Mouse (Mus musculus) hindlimb bud, embryonic 11.5 days (tissue): ENCODE measurements around the gene 4930519P11Rik.

Experiments used
- DNase-seq: peaks from one replicate; pipeline ENCODE4 v3.0.0-alpha.2; 2012; ENCODE audit warnings: low read depth, low spot score; ENCODE audit errors: extremely low spot score

Gene 4930519P11Rik

DNA sequence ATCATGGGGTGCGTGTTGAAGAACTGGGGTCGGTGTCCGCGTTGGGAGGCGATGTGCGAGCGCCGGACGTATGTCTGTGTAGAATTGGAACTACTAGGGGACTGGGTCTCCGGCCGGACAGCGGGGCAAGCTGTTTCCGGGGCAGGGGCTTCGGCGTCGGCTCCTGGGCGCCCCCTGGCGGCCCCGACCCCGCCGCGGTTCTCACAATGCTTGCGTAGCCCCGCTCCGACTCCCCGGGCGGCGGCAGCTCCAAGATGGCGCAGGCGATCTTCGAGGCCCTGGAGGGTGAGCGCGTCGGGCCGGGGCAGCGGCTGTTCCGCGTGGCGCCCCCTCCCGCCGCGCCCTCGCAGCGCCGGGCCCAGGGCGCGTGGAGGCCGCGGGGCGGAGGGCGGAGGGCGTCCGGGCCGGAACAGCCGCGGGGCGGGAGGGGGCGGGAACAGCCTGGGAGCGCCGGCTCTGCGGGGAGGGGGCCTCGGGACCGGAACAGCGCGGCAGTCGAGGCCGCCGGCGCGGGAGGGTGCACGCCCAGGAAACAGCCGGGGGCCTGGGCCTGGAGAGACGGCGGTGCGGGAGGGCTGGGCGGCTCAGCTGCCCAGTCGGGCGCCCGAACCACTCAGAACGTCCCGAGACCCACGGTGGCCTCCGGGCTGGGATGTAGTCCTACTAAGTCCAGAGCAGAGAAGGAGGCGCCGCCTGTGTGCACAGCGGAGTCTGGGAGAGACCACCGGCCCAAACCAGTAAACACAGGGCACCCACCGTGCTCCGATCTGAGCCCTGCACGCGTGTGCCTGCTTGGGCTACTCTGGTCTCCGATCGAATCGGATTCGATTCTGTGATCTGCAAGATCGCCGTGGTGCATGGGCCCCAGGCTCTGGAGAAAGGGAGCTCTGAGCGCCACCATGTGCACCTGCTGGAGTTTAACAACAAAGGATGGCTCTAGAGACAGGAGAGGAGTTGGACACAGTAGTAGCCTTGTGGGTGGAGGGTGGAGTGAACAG lies at the start of gene 4930519P11Rik, which contains the start of gene Zfp341:
Gene 4930519P11Rik (minus strand): TSS at position 320 of the 998 bp plus-strand sequence.
Gene Zfp341 (plus strand): TSS at position 180 of the 998 bp plus-strand sequence.
- peak; percentile 39 for DNase-seq

DNA sequence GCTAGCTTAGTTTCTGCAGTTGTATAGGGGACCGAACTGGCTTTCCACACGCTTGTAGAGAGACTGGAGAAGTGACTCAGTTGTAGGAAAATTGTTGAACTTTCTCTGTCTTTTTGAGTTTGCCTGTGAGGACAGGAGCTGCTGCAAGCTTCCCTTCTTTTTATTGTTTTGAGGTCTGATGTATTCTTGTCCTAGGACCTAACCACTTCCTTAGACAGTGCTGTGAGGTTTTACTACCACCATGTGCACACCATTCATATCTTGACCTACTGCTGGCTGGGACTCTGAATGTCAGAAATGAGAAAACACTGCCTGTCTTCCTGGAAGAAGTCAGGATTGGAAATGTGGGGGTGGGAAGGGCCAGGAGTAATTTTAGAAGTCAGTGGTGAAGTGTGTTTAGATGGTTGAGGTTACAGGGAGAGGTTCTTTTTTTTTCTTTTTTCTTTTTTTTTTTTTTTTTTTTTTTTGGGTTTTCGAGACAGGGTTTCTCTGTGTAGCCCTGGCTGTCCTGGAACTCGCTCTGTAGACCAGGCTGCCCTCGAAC lies 46.4 kb upstream of the 4930519P11Rik start:
- no peak for DNase-seq

DNA sequence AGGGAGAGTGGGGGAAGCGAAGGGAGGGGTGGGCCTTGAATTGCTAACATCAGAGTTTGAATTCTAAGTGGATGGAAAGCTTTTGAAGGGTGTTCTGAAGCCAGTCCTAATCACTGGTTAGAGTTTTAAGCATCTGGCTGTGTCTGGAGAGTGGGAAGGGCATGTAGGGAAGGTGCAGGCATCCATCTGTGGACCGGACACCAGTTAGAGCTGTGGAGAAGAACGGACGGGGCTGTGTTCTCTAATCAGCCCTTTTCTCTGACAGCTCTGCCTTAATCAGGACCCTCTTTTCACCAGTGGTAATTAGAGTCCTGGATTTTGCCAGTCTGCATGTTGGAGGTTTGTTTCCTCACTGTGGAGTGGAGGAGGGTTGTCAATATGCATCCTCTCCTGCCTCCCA lies 45.8 kb upstream of the 4930519P11Rik start:
- DNase-seq, result no peak

DNA sequence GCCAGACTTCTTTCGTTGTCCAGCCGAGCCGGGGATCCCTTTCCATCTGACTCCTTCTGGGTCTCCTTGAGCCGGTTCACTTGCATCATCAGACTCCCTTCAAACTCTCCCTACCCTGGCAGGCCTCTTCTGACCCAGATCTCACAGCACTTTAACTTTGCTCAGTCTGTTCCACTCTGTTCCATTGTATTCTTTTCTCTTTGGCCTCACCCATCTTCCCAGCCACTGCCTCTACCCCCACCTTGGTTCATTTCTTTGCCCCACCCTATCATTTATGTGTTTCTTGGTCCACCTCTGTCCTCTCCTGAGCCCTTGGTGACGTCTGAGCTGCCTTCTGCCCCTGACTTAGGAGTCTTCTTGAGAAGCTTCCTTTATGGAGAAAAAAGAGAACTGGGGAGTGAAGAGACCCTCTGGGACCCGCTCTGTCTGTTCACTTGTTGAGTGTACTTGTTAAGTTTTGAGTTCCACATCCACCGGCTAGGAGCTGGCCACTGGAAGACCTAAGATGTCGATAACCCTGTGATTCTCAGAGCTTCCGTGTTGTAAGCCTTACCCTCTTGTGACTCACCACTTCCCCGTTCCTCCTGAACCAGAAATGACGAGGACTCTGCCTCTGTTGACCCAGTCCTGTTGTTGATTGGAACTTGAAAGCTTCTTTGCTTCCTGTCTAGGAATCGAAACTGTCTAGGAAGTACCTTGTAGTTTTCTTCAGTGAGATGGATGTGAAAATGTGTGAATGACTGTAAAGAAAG lies 44.4 kb upstream of the 4930519P11Rik start:
- no peak for DNase-seq

DNA sequence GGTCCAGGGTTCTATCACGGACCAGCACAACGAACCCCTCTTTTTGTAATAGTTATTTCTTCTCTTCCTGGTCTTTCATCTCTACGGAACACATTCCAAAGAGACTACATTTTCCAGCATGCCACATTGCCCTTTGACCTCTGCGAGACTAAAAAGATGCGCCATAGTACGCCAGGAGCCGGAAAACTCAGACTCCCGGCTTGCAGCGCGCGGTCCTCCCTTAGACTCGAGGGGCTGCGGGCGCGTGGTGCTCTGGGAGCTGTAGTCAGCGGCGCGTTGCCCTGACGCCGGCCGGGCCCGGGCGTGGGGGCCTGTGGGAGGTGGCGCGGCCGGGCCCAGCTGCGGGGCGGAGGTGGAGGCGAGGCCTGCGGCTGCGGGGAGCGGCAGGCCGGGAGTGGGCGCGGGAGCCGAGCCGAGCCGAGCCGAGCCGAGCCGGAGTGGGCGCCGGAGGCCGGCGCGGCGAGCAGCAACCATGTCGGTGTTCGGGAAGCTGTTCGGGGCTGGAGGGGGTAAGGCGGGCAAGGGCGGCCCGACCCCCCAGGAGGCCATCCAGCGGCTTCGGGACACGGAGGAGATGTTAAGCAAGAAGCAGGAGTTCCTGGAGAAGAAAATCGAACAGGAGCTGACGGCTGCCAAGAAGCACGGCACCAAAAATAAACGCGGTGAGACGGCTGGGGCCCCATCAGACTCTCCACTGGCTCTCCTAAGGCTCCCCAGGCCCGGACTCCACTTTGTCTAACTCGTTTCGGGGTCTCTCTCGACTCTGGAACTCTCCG lies 43.7 kb upstream of the 4930519P11Rik start:
- peak; percentile 95 for DNase-seq

DNA sequence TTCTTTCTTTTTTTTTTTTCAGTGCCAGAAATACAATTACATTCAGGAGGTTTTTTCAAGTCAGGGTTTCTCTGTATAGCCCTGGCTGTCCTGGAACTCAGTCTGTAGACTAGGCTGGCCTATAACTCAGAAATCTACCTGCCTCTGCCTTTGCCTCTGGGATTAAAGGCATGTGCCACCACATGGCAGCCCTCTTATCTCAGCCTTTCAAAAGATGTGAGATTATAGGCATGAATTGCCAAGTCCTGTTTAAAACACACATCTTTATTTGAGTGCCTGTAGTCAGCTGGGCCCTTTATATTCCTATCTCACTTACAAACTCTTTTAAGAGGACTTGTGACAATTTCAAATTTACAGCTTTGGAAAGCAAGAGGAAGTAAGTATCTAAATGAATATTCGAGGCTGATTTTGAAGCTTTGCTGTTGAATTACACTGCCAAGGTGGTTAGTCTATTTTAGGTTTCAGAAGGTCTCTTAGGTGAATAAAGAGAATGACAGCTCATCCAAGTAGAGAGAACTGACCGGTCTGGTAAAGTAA lies 42.7 kb upstream of the 4930519P11Rik start:
- DNase-seq, result no peak

DNA sequence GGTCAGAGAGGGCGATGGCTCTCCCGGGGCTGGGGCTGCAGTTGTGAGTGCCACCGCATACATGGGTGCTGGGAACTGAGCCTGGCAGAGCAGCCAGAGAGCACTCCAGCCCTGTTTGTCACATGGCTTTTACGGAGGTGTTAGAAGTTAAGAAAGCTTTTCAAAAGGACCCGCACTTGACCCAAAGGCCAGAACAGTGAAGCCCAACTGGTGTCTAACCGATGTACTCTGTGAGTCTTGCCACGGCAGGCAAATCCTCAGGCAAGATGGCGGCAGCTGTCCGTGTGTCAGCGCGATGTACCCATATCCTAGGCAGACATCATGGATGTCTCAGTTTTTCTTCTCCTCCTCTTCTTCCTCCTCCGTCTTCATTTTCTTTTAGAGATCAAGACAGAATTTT lies 41.7 kb upstream of the 4930519P11Rik start:
- DNase-seq, result no peak

DNA sequence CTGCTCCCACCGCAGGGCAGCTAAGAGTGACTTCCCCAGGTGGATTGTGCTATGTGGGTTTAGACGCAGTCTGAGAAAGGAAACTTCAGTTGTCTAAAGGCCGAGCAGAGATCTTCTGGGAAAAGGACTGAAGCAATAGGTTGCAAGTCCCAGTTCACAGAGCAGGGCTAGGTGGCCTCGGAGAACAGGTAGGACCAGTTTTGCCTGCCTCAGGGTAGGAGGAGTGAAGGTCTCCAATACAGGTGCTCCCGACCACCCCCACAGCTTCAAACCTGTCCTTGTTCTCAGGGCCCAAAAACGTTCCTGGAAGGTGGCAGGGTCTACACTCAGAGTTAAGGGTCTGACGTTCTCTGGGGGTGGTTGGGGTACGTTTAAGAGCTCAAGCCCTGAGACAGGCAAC lies 38.1 kb upstream of the 4930519P11Rik start, which contains the start of gene Chmp4b:
Gene Chmp4b (plus strand): TSS at position 343 of the 400 bp plus-strand sequence.
- DNase-seq, result no peak

DNA sequence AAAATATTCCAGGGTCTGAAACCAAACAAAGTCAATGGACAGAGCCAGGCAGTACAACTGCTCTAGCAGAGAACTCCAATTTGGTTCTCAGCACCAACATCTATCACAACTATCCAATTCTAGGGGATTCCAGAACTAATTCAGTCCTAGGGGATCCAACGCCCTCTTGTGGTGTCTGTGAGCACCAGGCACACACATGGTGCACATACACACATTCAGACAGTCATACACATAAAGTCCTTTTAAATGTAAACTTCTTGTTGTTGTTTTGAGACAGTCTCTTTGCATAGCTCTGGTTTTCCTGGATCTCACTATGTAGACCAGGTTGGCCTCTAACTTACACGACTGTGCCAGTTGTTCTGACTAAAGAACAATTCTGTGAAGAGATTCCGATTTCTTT lies 37.2 kb upstream of the 4930519P11Rik start:
- no peak for DNase-seq

DNA sequence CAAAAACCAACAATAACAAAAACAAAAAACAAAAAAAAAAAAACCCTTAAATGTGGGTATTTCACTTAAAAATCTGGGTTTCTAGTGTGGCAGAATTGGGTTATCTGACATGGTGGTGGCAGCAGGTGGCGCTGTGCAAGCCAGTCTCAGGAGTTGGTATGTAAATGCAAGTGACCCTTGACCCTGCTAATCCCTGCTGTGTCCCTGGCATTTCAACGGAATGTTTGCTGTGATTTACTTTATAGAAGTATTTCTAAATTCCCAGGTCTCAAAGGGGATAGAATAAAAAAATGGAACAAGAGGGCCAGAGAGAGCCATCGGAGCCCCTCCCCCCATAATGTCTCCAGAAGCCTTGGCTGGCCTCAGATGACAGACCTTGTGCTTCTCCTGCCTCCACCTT lies 34.8 kb upstream of the 4930519P11Rik start:
- peak; percentile 22 for DNase-seq

DNA sequence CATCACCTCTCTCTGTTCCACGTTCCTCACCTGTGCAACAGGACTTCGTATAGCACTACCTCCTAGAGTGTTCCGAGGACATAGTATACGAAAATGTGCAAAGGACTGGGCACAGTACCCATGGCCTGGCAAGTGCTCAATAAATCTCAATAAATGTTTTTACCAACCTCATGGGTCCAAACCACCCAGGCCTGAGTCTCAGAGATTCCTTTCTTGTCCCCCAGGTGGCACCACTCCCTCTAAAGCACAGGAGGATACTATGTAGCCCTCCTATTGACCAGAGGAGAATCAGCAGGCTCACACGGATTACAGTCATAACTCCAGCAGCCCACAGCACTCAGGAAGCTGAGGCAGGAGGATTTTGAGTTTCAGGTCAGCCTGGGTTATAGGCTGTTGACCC lies 33.4 kb upstream of the 4930519P11Rik start:
- no peak for DNase-seq

DNA sequence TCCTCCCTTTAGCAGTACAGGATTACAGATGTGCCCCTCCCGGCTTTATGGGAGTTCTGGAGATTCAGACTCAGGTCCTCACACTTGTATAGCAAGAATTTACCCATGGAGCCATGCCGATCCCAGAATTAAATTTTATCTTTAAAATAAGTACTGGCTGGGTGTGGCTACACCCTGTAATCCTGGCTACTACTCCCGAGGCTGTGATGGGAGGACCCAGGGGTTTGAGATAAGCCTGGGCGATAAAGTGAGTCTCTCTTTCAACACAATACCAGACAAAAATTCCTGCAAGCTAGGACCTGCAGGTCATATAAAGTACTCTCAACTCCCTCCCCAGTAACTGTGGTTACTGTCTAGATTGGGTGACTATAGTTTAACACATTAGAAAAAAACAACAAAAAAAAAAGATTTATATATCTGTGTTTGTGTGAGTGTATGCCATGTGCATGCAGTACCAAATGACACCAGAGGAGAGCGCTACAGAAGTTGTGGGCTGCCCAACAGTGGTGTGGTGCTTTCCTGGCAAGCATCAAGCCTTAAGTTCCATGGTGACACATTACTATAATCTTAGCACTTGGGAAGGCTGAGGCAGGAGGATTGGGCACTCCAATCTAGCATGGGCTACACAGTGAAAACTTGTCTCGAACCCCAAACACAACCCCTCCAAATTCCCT lies 29.6 kb upstream of the 4930519P11Rik start:
- no peak for DNase-seq

DNA sequence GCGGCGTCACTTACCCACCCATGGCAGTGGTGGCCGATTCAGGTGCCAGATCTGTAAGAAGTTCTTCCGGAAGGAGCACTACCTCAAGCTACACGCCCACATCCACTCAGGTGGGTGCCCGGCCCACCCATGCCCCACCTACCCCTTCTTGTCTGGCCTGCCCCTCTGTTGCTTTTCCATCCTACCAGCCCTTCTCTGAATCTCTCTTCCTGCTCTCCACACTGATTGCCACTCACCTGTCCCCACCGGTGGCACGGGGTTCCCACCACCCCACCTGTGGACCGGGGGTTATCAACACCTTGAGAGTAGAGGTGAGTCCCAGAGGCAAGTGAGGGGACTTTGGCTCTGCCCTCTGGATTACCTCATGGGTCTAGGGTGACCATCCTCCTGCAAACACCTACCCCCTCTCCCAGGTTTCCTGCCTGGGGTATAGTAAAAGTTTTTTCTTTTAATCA lies 28.8 kb upstream of the 4930519P11Rik start:
- no peak for DNase-seq

DNA sequence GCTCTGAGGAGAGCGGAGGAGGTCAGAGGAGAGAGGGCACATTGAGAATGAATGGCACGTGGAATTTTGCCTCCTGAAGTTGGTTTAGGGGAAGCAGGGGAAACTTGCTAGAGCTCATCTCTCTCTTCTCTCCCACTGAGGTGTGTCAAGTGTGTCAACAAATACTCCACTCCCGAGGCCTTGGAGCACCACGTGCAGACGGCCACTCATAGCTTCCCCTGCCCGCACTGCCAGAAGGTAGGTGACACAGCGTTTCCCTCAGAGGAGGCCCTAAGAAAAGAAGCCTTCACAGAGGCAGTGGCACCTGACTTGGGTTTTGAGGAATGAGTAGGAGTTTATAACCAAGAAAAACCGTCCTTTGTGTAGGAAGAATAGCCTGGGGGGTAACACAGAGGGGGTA lies 27.9 kb upstream of the 4930519P11Rik start:
- no peak for DNase-seq

DNA sequence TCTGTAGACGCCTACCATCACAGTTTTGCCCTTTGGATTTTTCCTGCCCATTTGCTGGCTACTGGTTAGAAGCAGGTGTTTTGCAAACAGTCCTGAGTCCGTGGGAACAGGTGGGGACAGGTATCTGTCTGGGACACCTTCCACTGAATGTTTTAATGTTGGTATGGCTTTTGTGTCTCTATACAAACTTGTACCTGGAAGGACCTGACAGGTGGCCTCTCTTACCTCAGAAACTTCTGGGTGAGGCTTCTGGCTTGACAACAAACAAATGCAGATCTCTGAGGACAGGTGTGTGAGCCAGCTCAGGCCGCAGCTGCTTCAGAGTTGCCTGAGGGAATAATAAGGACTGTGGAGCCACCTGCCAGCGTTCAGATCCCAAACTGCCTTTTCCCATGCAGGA lies 25.9 kb upstream of the 4930519P11Rik start:
- no peak for DNase-seq

DNA sequence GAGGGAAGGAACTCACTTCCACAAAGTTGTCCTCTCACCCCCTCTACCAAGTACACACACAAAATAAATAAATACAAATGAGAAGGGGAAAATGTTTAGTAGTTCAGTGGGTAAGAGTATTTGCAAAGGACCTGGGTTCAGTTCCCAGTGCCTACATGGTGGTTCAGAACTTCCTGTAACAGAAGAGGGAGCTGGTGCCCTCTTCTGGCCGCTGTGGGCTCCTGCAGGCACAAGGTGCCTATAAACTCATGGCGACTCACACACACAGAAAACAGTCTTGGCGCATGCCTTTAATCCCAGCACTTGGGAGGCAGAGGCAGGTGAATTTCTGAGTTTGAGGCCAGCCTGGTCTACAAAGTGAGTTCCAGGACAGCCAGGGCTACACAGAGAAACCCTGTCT lies 25.3 kb upstream of the 4930519P11Rik start:
- no peak for DNase-seq

DNA sequence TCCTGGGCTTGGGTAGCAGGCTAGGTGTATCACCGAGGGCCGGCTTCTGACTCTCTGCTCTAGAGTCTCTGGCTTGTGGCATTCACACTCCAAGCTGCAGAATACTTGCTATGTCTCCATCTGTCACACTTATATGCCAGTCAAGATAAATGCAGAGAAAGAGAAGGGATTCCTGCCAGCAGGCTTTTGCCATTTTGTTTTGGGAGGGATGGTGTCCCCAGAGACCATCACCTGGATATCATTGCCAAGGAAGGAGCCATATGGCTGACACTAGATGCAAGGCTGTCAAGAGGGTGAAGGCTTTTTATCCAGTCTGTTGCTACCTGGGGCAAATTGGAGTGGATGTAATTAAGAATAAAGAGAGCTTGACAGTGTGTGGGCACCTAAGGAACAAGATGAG lies 22.6 kb upstream of the 4930519P11Rik start:
- DNase-seq, result no peak

DNA sequence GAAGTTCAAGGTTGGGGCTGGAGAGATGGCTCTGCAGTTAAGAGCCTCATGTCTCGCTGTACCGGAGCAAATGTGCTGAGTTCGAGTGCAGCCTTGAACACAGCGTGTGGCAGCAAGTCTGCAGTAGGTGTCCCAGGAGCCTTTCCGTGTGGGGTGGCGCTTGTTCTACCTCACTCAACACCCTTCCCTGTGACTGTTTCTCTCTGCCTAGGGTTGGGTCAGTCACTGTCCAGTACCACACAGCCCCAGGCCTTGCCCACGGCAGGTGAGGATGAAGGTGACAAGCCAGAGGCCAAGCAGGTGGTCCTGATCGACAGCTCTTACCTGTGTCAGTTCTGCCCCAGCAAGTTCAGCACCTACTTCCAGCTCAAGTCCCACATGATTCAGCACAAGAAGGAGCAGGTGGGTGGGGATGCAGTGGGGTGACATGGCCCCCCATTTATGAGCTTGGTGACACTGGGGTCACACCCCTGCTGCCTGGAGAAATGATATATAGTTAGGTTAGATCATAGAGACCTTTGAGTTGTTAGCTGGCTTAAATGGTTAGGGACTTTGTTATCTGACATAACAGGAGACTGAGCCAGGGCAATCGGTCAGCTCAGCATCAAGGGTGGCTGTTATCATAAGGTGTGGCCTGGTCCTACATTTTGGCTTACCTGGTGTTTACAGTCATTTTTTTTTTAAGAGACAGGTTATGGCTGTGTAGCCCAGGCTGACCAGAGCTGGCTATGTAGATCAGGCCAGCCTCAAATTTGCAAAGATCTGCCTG lies 20.8 kb upstream of the 4930519P11Rik start:
- no peak for DNase-seq
